Mouse (Mus musculus) intestine, embryonic 15.5 days (tissue): ENCODE data around the gene Lama5. TPM values are rescaled to one million over a fixed set of nuclear protein-coding genes. Genes with fewer than 3 reads are reported as not detected.
A peak's percentile ranks its signal among the peaks of the same experiment; 100 is the strongest.

Source experiments
- ATAC-seq: fragments of 200-750 bp; cut with Nextera tagmentation; 2 replicates; pipeline ENCODE4 v1.8.0; 2017; ENCODE audit warnings: moderate TSS enrichment, moderate library complexity
- H3K27ac ChIP-seq: fragments of 300-500 bp; sonication (generic); 2 replicates; pipeline ENCODE4 v1.5.1; 2015; ENCODE audit warnings: mild to moderate bottlenecking, inconsistent platforms
- H3K27me3 ChIP-seq: fragments of 300-500 bp; sonication (generic); replicated peaks from 2 replicates; pipeline ENCODE4 v1.6.1; 2015; ENCODE audit warnings: inconsistent platforms
- H3K36me3 ChIP-seq: fragments of 300-500 bp; sonication (generic); 2 replicates; pipeline ENCODE4 v1.6.1; 2015; ENCODE audit warnings: inconsistent platforms
- H3K4me1 ChIP-seq: fragments of 300-500 bp; sonication (generic); replicated peaks from 2 replicates; pipeline ENCODE4 v1.6.1; 2015; ENCODE audit warnings: inconsistent platforms
- H3K4me2 ChIP-seq: fragments of 300-500 bp; sonication (generic); replicated peaks from 2 replicates; pipeline ENCODE4 v1.6.1; 2015; ENCODE audit warnings: mild to moderate bottlenecking, inconsistent platforms
- H3K4me3 ChIP-seq: fragments of 300-500 bp; sonication (generic); replicated peaks from 2 replicates; pipeline ENCODE4 v1.5.1; 2015; ENCODE audit warnings: inconsistent platforms
- H3K9ac ChIP-seq: fragments of 300-500 bp; sonication (generic); 2 replicates; pipeline ENCODE4 v1.6.1; 2015; ENCODE audit warnings: inconsistent platforms
- H3K9me3 ChIP-seq: fragments of 300-500 bp; sonication (generic); 2 replicates; pipeline ENCODE4 v1.6.1; 2016; ENCODE audit warnings: inconsistent platforms
- WGBS: fragments of 180-500 bp; shearing (Covaris S2); methylation state at CpG from one replicate; pipeline ENCODE4 v1.1.7; 2015; 5-methylcytosine and 5-hydroxymethylcytosine counted together
- polyA plus RNA-seq: library from polyadenylated mRNA; unstranded; fragments of >200 nt; fragmentation: Nextera tagmentation; extraction: Ambion mirVana; gene quantifications from 2 replicates; pipeline ENCODE4 v1.2.1, GENCODE M21; 2015

The Lama5 gene
- polyA plus RNA-seq, 1 experiment from 2014 or later = 30.9 TPM

DNA sequence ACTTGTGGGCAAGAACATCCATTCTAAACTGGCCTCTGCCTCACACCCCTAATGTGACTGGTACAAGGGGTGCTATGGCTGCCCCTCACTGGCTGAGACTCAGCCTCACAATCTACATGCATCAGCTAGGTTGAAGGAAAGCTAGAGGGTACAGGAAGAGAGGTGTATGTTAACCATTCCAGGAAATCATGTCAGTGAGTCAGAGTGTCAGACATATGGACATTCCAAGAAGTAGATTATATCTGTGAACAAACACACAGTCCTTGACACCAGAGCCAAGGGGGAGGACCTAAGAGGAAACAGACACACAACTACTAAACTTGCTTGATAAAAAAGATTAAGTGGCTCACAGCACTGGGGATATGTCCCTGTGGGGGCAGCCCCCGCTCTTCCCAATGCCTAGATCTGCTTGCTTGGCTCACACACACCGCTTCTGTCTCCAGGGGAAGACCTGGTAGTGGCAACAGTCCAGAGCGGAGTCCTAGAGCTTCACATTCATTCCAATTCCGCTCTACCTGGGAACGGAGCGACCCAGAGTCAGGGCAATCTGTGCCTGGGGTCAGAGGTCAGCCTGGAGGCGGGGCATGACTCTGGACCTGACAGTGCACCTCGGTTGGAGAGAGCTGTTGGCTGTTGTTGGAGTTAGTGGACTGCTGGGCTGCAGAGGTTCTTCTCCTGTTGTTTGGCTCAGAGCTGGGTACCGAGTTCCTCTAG, 23.4 kb upstream of the Lama5 start:
- Histone ChIP-seq H3K9ac (no peak overlapping the region), H3K27me3 (no peaks in the 10 kb centered on the region), H3K27ac (no peak overlapping the region), H3K4me1 (peaks cover 10% of the 10 kb centered on the region), H3K4me3 (no peak overlapping the region), H3K36me3 (no peaks in the 10 kb centered on the region), H3K4me2 (no peak overlapping the region), H3K9me3 (no peaks in the 10 kb centered on the region)
- 54% methylated on average over 9 of the region's 9 CpGs for WGBS
- peak; percentile 29; the same call in 1 of the 2 replicates for ATAC-seq

DNA sequence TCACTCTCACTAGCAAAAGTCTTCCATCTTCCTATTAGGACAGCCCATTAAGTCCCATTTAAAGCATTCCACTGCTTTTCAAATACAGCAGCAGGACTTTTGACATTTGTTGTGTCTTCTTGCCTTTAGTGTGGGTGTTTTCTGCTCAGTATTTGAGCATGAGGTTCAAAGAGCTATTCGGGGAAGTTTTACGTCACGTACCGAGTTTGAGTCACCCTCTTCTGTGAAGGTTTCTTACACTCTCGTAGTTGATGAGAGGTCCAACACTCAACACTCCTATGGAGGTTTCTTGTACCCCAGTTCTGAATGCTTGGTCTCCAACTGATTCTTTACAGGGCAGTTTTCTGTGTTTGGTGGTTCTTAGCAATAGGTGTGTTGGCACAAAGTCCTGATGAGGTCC, 22.3 kb upstream of the Lama5 start:
- Histone ChIP-seq H3K9me3 (no peaks in the 10 kb centered on the region), H3K4me2 (no peak overlapping the region), H3K9ac (no peak overlapping the region), H3K36me3 (no peaks in the 10 kb centered on the region), H3K27me3 (no peaks in the 10 kb centered on the region), H3K4me1 (peaks cover 10% of the 10 kb centered on the region), H3K4me3 (no peak overlapping the region), H3K27ac (no peak overlapping the region)
- no peak for ATAC-seq
- 93% methylated on average over 5 of the region's 5 CpGs for WGBS

DNA sequence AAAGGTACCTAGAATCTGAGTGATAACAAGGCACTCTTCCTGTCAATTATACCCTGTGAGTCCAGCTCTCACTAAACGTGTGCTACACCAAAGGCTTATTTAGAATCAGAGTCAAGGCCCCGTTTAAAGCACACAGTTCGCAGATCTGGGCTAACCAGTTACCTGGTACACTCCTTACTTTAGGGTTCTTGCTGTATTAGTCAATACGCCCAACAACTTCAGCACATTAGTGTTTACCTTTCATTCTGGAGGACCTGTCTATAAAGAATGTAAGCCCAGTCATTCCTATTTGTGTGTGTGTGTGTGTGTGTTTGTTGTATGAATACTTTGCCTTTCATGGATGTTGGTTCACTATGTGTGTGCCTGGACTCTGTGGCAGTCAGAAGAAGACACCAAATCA, 17.4 kb upstream of the Lama5 start:
- Histone ChIP-seq H3K4me1 (no peaks in the 10 kb centered on the region), H3K36me3 (no peaks in the 10 kb centered on the region), H3K9ac (no peak overlapping the region), H3K9me3 (no peaks in the 10 kb centered on the region), H3K27me3 (no peaks in the 10 kb centered on the region), H3K4me3 (no peak overlapping the region), H3K27ac (no peak overlapping the region), H3K4me2 (no peak overlapping the region)
- no peak for ATAC-seq
- 83% methylated on average over 4 of the region's 4 CpGs for WGBS

DNA sequence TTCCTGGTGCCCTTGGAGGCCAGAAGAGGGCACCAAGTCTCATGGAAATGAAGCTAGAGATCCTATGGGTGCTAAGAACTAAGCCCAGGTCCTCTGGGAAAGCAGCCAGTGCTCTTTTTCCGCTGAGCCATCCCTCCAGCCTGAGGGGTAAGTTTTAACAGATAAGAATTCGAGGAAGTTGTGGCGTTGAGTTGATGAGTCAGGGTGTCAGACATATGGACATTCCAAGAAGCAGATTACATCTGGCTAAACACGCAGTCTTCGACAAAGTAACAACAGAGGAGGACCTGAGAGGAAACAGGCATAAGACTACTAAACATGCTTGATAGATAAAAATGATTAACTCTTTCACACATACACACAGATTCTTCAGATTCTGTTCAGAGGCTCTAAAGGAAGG, 12.9 kb upstream of the Lama5 start:
- no peak overlapping the region for H3K27ac ChIP-seq
- H3K4me3 ChIP-seq = no peak overlapping the region
- no peak for ATAC-seq
- 66% methylated on average over 5 of the region's 5 CpGs for WGBS
- no peaks in the 10 kb centered on the region for H3K27me3 ChIP-seq
- no peaks in the 10 kb centered on the region for H3K9me3 ChIP-seq
- no peak overlapping the region for H3K4me2 ChIP-seq
- no peaks in the 10 kb centered on the region for H3K36me3 ChIP-seq
- H3K9ac ChIP-seq = no peak overlapping the region
- peaks cover 17% of the 10 kb centered on the region for H3K4me1 ChIP-seq

DNA sequence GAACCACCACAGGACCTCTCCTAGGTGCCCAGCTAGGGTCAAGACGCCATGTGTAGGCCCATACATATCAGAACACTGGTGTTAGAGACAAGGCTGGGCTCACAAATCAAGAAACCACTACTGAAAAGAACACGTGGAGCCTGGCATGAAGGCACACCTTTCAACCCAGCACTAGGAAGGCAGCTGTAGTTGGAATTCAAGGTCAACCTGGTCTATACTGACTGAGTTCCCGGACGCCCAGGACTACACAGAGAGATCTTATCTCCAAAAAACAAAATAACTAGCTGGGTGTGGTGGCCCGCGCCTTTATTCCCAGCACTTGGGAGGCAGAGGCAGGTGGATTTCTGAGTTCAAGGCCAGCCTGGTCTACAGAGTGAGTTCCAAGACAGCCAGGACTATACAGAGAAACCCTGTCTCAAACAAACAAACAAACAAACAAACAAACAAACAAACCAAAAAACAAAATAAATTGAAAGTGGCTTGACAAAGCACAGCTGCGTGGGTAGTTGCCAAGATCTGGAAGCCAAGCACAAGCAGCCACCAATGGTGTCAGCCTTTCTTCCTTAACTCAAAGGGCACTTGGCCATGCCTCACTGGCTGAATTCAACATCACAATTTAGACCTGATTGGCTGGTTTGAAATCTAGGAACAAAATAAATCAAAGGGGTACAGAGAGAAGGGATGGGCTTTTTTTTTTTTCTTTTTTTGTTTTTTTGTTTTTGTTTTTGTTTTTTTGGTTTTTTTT, 12.1 kb upstream of the Lama5 start:
- 78% methylated on average over 7 of the region's 7 CpGs for WGBS
- H3K27ac ChIP-seq = no peak overlapping the region
- no peak overlapping the region for H3K4me3 ChIP-seq
- H3K36me3 ChIP-seq = no peaks in the 10 kb centered on the region
- no peaks in the 10 kb centered on the region for H3K27me3 ChIP-seq
- no peak overlapping the region for H3K4me2 ChIP-seq
- ATAC-seq = no peak
- H3K4me1 ChIP-seq = peaks cover 18% of the 10 kb centered on the region
- no peak overlapping the region for H3K9ac ChIP-seq
- no peaks in the 10 kb centered on the region for H3K9me3 ChIP-seq

DNA sequence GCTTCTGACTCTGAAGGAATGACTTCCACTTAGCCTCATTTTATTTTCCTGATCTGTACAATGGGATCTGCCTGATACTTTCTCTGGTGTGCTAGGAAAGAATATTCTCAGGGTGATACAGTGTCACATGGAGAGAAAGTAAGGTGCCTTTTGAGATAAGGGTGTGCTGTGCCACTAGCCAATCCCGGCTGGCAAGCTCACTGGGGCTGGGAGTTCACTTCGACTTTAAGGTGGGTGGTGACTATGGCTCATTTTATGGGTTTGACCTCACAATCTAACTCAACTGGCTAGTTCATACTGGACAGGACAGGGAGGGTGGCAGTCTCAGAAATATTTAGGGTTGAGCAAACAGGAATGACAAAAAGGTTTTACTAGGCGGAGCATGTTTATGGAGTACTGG, 11.3 kb upstream of the Lama5 start:
- Histone ChIP-seq H3K36me3 (no peaks in the 10 kb centered on the region), H3K4me3 (no peak overlapping the region), H3K27me3 (no peaks in the 10 kb centered on the region), H3K4me1 (peaks cover 18% of the 10 kb centered on the region), H3K27ac (no peak overlapping the region), H3K4me2 (no peak overlapping the region), H3K9ac (no peak overlapping the region), H3K9me3 (no peaks in the 10 kb centered on the region)
- no peak for ATAC-seq
- 68% methylated on average over 3 of the region's 3 CpGs for WGBS

DNA sequence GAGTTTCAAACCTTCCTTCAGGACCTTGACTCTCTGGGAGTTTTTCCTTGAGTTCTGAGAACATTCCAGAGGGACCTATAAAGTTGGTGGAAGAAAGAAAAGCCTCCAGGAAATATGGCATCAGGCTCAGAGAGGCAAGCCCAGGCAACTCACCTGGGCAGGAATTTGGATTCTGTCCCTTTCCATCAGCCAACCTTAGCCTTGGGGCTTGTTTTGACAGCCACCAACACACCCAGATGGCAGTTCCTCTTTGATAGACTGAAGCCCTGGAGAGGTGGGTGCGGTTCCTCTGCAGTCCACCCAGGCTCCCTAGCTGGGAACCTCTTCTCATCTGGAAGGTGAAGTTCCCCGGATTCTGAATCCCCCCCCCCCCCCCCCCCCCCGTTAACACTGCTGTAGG, 10.8 kb upstream of the Lama5 start:
- no peak for ATAC-seq
- no peaks in the 10 kb centered on the region for H3K27me3 ChIP-seq
- H3K4me1 ChIP-seq = peaks cover 18% of the 10 kb centered on the region
- no peak overlapping the region for H3K4me2 ChIP-seq
- H3K27ac ChIP-seq = no peak overlapping the region
- WGBS = 46% methylated on average over 3 of the region's 3 CpGs
- H3K36me3 ChIP-seq = no peaks in the 10 kb centered on the region
- no peaks in the 10 kb centered on the region for H3K9me3 ChIP-seq
- no peak overlapping the region for H3K4me3 ChIP-seq
- no peak overlapping the region for H3K9ac ChIP-seq

DNA sequence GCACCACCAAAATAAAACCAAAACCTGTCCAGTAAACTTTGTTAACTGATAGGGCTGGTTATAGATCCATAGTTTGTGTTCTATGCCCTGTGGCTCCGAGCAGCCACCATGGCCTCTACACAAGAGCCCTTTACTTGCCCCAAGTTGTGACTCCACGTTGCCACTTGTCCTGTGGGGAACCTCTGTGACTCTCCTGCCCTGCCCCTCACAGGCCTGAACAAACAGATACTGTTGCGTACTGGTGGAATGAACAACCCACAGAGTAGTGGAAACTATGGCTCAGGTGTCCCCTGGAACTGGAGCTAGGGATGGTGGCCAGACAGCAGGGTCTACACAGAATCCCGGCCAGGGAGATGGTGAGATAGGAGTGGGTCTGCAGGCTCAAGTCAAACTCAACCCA, 10.1 kb upstream of the Lama5 start:
- H3K36me3 ChIP-seq = no peaks in the 10 kb centered on the region
- H3K4me1 ChIP-seq = peaks cover 18% of the 10 kb centered on the region
- H3K27me3 ChIP-seq = no peaks in the 10 kb centered on the region
- WGBS = 82% methylated on average over 4 of the region's 4 CpGs
- H3K4me3 ChIP-seq = no peak overlapping the region
- ATAC-seq = no peak
- H3K9ac ChIP-seq = no peak overlapping the region
- H3K27ac ChIP-seq = peak overlapping the region; percentile 22; the same call in 1 of the 2 replicates
- H3K4me2 ChIP-seq = no peak overlapping the region
- no peaks in the 10 kb centered on the region for H3K9me3 ChIP-seq

DNA sequence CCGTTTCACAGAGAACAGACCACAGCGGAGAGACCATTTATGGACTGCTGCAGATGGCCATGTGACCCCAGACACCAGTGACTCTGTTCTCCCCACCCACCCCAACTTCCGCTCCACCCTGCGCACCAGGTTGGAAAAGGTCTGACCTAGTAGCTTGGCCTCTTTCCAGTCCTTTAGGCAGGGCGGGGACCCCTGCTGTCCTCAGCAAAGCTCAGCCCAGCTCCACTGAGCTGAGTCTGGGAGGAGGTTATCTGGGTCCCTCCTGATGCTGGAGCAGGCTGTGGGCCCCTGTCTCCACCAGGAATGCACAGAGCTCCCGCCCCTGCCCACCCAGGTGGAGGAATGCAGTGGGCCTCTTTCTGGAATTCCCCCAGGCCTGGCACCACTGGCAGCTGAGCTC, 9.3 kb upstream of the Lama5 start:
- H3K36me3 ChIP-seq = no peaks in the 10 kb centered on the region
- 42% methylated on average over 6 of the region's 6 CpGs for WGBS
- peak overlapping the region; percentile 34; the same call in 1 of the 2 replicates for H3K4me2 ChIP-seq
- no peaks in the 10 kb centered on the region for H3K27me3 ChIP-seq
- no peaks in the 10 kb centered on the region for H3K9me3 ChIP-seq
- ATAC-seq = peak; percentile 70
- H3K9ac ChIP-seq = no peak overlapping the region
- H3K4me1 ChIP-seq = peaks cover 25% of the 10 kb centered on the region
- H3K27ac ChIP-seq = peak overlapping the region; percentile 79
- no peak overlapping the region for H3K4me3 ChIP-seq

DNA sequence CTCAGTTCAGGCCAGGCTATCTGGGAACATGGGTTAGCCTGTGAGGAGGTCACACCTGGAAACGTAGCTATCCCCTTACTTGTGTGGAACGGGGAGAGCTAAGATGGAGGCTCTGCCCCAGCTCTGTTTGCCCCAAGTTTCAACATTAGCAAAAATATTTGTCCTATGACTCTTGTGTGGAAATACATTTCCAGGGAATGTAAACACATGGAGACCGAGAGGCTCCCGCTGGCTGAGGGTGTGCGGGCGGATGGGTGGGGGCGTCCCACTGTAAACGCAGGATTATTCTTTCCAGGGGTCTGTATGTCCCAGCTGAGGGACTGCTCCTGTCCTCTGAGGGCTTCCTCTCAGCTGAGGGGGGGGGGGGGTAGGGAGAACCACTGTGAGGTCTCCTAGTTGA, 8.7 kb upstream of the Lama5 start:
- H3K36me3 ChIP-seq = no peaks in the 10 kb centered on the region
- peak; percentile 26 for ATAC-seq
- 53% methylated on average over 8 of the region's 8 CpGs for WGBS
- no peak overlapping the region for H3K4me3 ChIP-seq
- H3K9me3 ChIP-seq = no peaks in the 10 kb centered on the region
- H3K4me2 ChIP-seq = peak overlapping the region; percentile 34; the same call in 1 of the 2 replicates
- H3K4me1 ChIP-seq = peaks cover 26% of the 10 kb centered on the region
- no peak overlapping the region for H3K9ac ChIP-seq
- peak overlapping the region; percentile 79 for H3K27ac ChIP-seq
- no peaks in the 10 kb centered on the region for H3K27me3 ChIP-seq

DNA sequence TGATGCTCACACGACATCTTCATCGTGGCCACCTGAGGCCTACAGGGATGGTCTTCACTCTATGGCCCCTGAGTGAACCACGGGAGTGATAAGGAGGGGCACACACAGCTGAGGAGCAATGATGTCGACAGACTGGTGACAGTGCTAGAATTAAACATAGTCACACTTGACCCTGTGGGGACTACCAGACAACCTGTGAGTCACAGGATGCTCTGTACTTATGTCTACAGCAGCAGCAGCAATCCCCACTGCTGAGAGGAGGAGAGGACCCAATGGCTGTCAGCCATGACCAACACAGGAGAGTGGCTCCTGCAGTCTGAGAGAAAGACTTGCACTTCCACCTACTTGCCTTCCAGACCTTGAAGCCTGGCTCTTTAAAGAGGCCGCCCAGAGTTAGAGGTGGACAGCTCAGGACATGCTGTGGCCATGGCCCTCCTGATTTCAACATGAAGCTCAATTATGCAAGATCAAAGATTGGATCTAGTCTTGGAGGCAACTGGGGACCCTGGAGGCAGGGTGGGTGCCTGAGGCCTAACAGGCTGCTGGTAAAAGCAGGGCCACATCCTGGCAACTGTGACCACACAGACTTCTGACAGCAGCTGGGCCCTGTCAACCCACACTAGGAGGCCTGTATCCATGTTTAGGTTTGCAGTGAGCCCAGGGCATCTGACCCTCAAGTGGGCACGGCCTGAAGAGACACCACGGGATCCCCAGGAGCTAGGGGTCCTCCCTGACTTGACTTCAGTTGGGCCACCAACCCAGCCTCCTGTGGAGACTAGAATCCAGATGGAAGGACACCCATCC, 7.6 kb upstream of the Lama5 start:
- Histone ChIP-seq H3K27ac (no peak overlapping the region), H3K4me3 (no peak overlapping the region)

DNA sequence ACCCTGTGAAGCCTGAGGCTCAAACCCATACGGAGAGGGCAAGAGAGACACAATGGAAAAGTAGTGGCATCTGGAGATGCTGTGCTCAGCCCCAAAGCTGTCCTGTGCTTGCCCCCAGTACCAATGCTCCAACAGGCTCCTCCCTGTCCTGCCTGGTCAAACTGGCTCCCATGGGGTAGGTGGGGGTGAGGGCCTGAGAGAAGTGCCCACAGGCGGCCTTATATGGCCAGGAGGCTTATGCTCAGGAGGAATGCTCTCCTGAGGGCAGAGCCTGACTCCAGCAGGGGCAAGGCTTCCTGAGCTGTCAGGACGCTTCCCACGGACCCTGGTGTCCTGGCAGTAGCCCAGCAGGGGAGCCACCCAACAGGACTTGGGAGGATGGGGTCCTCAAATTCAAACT, 4.8 kb upstream of the Lama5 start:
- Histone ChIP-seq H3K4me1 (peaks cover 50% of the 10 kb centered on the region), H3K27ac (peak overlapping the region; percentile 51; the same call in 1 of the 2 replicates), H3K9ac (no peak overlapping the region), H3K36me3 (no peaks in the 10 kb centered on the region), H3K4me3 (no peak overlapping the region), H3K27me3 (no peaks in the 10 kb centered on the region), H3K9me3 (no peaks in the 10 kb centered on the region), H3K4me2 (no peak overlapping the region)
- no peak for ATAC-seq
- 49% methylated on average over 4 of the region's 4 CpGs for WGBS

More for the DNA sequence above, 7.6 kb upstream of the Lama5 start:
- Histone ChIP-seq H3K9me3 (no peaks in the 10 kb centered on the region), H3K36me3 (no peaks in the 10 kb centered on the region), H3K4me1 (peaks cover 30% of the 10 kb centered on the region), H3K9ac (no peak overlapping the region), H3K27me3 (no peaks in the 10 kb centered on the region), H3K4me2 (no peak overlapping the region)
- ATAC-seq = no peak
- WGBS = 79% methylated on average over 7 of the region's 7 CpGs
